Mouse (Mus musculus) bone marrow macrophage, adult 2 months (primary cell): ENCODE measurements around the gene Babam2.

ENCODE experiments used
- CTCF ChIP-seq: IDR thresholded peaks from 2 replicates; pipeline ENCODE4 v1.5.1; 2012; ENCODE audit warnings: low read depth, mild to moderate bottlenecking, low read length, moderate library complexity
- POLR2A ChIP-seq: IDR thresholded peaks from 2 replicates; pipeline ENCODE4 v1.6.1; 2012; ENCODE audit warnings: mild to moderate bottlenecking, low read depth, low read length, borderline replicate concordance

DNA sequence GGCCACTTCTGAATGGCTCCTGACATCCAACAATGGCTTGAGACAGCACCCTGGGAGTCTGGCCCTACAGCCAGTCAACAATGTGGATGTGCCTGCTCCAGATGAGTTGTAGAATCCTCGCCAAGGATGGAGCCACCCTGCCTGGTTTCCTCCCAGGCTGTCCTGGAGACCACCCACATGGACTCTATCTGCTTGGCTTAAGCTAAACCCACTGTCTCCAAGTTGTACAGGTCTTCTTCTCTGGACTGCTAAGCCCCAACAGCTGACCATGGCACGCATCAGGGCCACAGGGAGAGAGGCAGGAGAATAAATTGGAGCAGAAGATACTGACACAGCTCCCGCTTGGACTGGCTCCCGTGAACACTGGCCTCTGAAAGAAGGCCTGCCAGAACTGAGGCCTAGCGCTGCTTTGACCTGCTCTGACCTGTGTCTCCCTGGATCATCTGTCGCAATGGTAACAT lies 405.5 kb downstream of the Babam2 start:
- TF ChIP-seq POLR2A (no peak), CTCF (no peak)
